In the genomic region with DNA sequence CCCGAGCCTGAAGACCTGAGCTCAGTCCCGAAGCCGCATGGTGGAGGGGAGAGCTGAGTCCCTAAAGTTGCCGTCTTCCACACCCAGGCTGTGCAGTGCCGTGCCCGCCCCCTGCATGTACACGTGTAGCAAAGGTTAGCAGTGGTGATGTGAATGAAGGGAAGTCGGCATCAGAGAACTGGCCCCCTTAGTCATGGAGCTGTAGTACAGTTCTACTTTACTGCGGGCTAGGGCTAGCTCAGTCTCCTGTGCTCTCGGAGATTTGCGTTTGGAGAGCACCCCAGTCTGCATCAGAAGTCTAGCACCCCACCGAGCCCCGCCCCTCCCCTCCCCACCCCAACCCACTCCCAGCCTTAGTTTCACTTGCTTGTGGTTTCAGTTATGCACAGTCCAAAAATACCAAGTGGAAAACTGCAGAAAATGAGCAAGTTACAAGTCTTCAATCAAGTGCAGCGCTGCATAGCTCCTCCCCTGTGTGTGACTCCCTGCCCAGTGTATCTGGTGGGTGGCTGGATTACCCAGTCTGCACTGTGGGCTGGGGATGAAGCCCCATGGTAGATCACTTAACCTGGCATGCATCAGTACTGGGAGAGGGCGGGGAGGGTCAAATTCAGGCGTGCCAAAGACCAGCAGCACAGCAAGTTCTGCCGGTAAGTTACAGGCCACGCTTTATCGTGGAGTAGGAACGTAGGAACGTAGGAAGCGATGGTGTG, we compare ENCODE assay signal across 8 mouse cellular contexts. TPM values are rescaled to one million over a fixed set of nuclear protein-coding genes. Genes with fewer than 3 reads are reported as not detected.
A peak's percentile ranks its signal among the peaks of the same experiment; 100 is the strongest.
DNase-seq lines count a peak whose midpoint lies in the region; ATAC-seq and TF ChIP-seq lines count a peak whose summit lies in the region.

No protein-coding gene starts in this region.

- H3K36me3 ChIP-seq in embryonic facial prominence, embryonic 10.5 days (replicated peaks): peaks cover 26% of the 10 kb centered on the region
- H3K36me3 ChIP-seq in kidney, postnatal 0 days (ENCODE audit: insufficient read depth, low read length): peaks cover 3% of the 10 kb centered on the region; the same call in 1 of the 2 replicates

- intact Hi-C loops in left cerebral cortex, postnatal 36 days (cut with DNase I): loop anchor here (10.0 kb wide), 1 partner anchor 1597 kb away; no protein-coding TSS in a partner anchor

- no peak for TF ChIP-seq POLR2A in lung, adult 2 months (IDR thresholded peaks at IDR 0.05; ENCODE audit: borderline replicate concordance, extremely low read depth, low read depth, low read length)

- H3K4me3 ChIP-seq in lung, adult 2 months (replicated peaks; ENCODE audit: extremely low read depth, low read depth, low read length): peak overlapping the region; percentile 41
- H3K4me3 ChIP-seq in embryonic facial prominence, embryonic 10.5 days: peak overlapping the region; percentile 56
- H3K4me3 ChIP-seq in kidney, postnatal 0 days (replicated peaks; ENCODE audit: low read depth, low read length): 0 out of 2 replicates have a peak overlapping the region, but pooled peaks have one; percentile 24

- H3K27me3 ChIP-seq in embryonic facial prominence, embryonic 10.5 days (replicated peaks; ENCODE audit: low read depth, poor library complexity, severe bottlenecking): 0 out of 2 replicates have a peak, but pooled peaks cover 3% of the 10 kb centered on the region
- no peaks in the 10 kb centered on the region for H3K27me3 ChIP-seq in kidney, postnatal 0 days (ENCODE audit: insufficient read depth, low read length)

- peak overlapping the region; percentile 66 for H3K4me2 ChIP-seq in kidney, postnatal 0 days (ENCODE audit: low read length)

- peak overlapping the region; percentile 84 for H3K27ac ChIP-seq in embryonic facial prominence, embryonic 10.5 days (replicated peaks)
- H3K27ac ChIP-seq in kidney, postnatal 0 days: peak overlapping the region; percentile 94

- no peaks in the 10 kb centered on the region for H3K9me3 ChIP-seq in embryonic facial prominence, embryonic 10.5 days
- no peaks in the 10 kb centered on the region for H3K9me3 ChIP-seq in kidney, postnatal 0 days (replicated peaks; ENCODE audit: low read length)

- peaks cover 61% of the 10 kb centered on the region for H3K4me1 ChIP-seq in lung, adult 2 months (ENCODE audit: control insufficient read depth, insufficient read depth, low read length)
- peaks cover 91% of the 10 kb centered on the region for H3K4me1 ChIP-seq in embryonic facial prominence, embryonic 10.5 days
- peaks cover 36% of the 10 kb centered on the region for H3K4me1 ChIP-seq in kidney, postnatal 0 days (replicated peaks; ENCODE audit: insufficient read depth, low read length)

- WGBS in lung, adult 2 months: 39% methylated on average over 22 of the region's 22 CpGs
- 61% methylated on average over 22 of the region's 22 CpGs for WGBS in embryonic facial prominence, embryonic 10.5 days
- 52% methylated on average over 22 of the region's 22 CpGs for WGBS in kidney, postnatal 0 days

- TF ChIP-seq CTCF in lung, adult 2 months (IDR thresholded peaks at IDR 0.05; ENCODE audit: insufficient read depth, low read length): no peak
- TF ChIP-seq CTCF in kidney, postnatal 0 days (IDR thresholded peaks at IDR 0.05; ENCODE audit: low read depth): no peak

- 0 out of 2 replicates have a peak overlapping the region, but pooled peaks have one; percentile 24 for H3K9ac ChIP-seq in kidney, postnatal 0 days (ENCODE audit: low read depth, low read length)

- no peak for ATAC-seq in kidney, postnatal 0 days (replicated peaks; ENCODE audit: low FRiP score, low read depth)
- no peak for ATAC-seq in cerebellum, adult (ENCODE audit: insufficient number of reproducible peaks, low FRiP score, low TSS enrichment)

- DNase-seq in lung, adult 2 months: no peak
- no peak for DNase-seq in lung, adult 18-20 months
- no peak for DNase-seq in embryonic facial prominence, embryonic 10.5 days (ENCODE audit: low spot score)
- no peak for DNase-seq in kidney, postnatal 0 days (ENCODE audit: low spot score)
- peak; percentile 79 for DNase-seq in naive thymus-derived CD4-positive, alpha-beta T cell, adult 2 months (ENCODE audit: low read depth)
- DNase-seq in gastrocnemius, adult 18-20 months (ENCODE audit: low spot score): no peak
- DNase-seq in left cerebral cortex, postnatal 36 days (ENCODE audit: low spot score in 2 of 2): no peak

RNA-seq across cellular contexts. Expression of a gene that starts 22.3 kb away (rescaled TPM):
- polyA plus RNA-seq in lung, adult 2 months (2012; rRNA removed): 50.6 and 66.2 TPM in 2 replicates
- 14.1 and 14.8 TPM in 2 replicates for polyA plus RNA-seq in embryonic facial prominence, embryonic 10.5 days (2016; fragmentation: Nextera tagmentation; extraction: Ambion mirVana)
- 6.4 and 8.8 TPM in 2 replicates for polyA plus RNA-seq in kidney, postnatal 0 days (2015; fragmentation: Nextera tagmentation; extraction: Ambion mirVana)
- 1 to 10 TPM; 3.0 to 3.8 TPM for total RNA-seq in gastrocnemius, adult 18-20 months (2021)
- 10 to 100 TPM; 21.4 to 22.4 TPM for total RNA-seq in left cerebral cortex, postnatal 36 days (2021)

RNA-seq across cellular contexts. Expression of a gene that starts 40.2 kb away (rescaled TPM):
- 23.5 and 26.1 TPM in 2 replicates for polyA plus RNA-seq in lung, adult 2 months (2012; rRNA removed)
- polyA plus RNA-seq in embryonic facial prominence, embryonic 10.5 days (2016; fragmentation: Nextera tagmentation; extraction: Ambion mirVana): 4.8 and 5.1 TPM in 2 replicates
- polyA plus RNA-seq in kidney, postnatal 0 days (2015; fragmentation: Nextera tagmentation; extraction: Ambion mirVana): 5.6 and 5.8 TPM in 2 replicates
- 10 to 100 TPM; 14.5 to 16.4 TPM for total RNA-seq in gastrocnemius, adult 18-20 months (2021)
- 10 to 100 TPM; 42.4 to 42.5 TPM for total RNA-seq in left cerebral cortex, postnatal 36 days (2021)
